Mouse (Mus musculus) CH12.LX (cell line): ENCODE measurements around the gene Reep1. TPM values are rescaled to one million over a fixed set of nuclear protein-coding genes. Genes with fewer than 3 reads are reported as not detected.

Experiments
- DNase-seq: peaks from one replicate; pipeline ENCODE4 v3.0.0-alpha.2; 2013; ENCODE audit errors: extremely low read depth
- H3K27ac ChIP-seq: 2 replicates; pipeline ENCODE4 v1.5.1; 2012; ENCODE audit warnings: low read depth, mild to moderate bottlenecking, control low read depth, moderate library complexity; ENCODE audit not compliant: insufficient read depth
- H3K27me3 ChIP-seq: replicated peaks from 2 replicates; pipeline ENCODE3; 2012; ENCODE audit warnings: inconsistent platforms
- H3K36me3 ChIP-seq, 2 experiments: replicated peaks in 1 of 2; 2 replicates each; pipeline versions ENCODE3 to v1.6.1; 2012; ENCODE audit warnings: inconsistent platforms in 1 of 2, low read length in 1 of 2, mild to moderate bottlenecking in 1 of 2, mixed read lengths in 1 of 2, moderate library complexity in 1 of 2; ENCODE audit not compliant: control insufficient read depth in 1 of 2, insufficient read depth in 1 of 2
- H3K4me1 ChIP-seq, 2 experiments: 2 replicates each; pipeline ENCODE4 v1.6.1; 2012; ENCODE audit warnings: inconsistent platforms in 1 of 2, moderate library complexity in 1 of 2; ENCODE audit not compliant: insufficient read depth in 2 of 2, control insufficient read depth in 1 of 2
- H3K4me2 ChIP-seq: 2 replicates; pipeline ENCODE4 v1.6.1; 2012; ENCODE audit warnings: low read depth, mild to moderate bottlenecking, control low read depth; ENCODE audit not compliant: poor library complexity, insufficient read depth, severe bottlenecking
- H3K4me3 ChIP-seq, 3 experiments: fragments of 150-350 bp in 1 of 3; sonication (generic) in 1 of 3; replicated peaks in 1 of 3; 2 replicates each; pipeline versions ENCODE3 to v1.5.1; 2011 to 2012; ENCODE audit warnings: low read depth in 2 of 3, low read length in 2 of 3, mild to moderate bottlenecking in 2 of 3, moderate library complexity in 2 of 3, control low read depth in 1 of 3, improper control_type of control experiment in 1 of 3, inconsistent platforms in 1 of 3, mixed read lengths in 1 of 3; ENCODE audit not compliant: poor library complexity in 1 of 3
- H3K79me2 ChIP-seq: replicated peaks from 2 replicates; pipeline ENCODE4 v1.6.1; 2012; ENCODE audit warnings: mild to moderate bottlenecking, moderate library complexity; ENCODE audit not compliant: control insufficient read depth, poor library complexity, insufficient read depth, severe bottlenecking; ENCODE audit errors: extremely low read depth
- H3K9ac ChIP-seq: 2 replicates; pipeline ENCODE4 v1.6.1; 2012; ENCODE audit warnings: low read depth, mild to moderate bottlenecking, control low read depth, moderate library complexity; ENCODE audit not compliant: insufficient read depth
- H3K9me3 ChIP-seq: replicated peaks from 2 replicates; pipeline ENCODE3; 2012; ENCODE audit warnings: low read length, inconsistent platforms, mixed read lengths
- BHLHE40 ChIP-seq: IDR thresholded peaks from 2 replicates; pipeline ENCODE4 v1.6.1; 2011; ENCODE audit warnings: mild to moderate bottlenecking, low read depth, low read length, improper control_type of control experiment
- CHD1 ChIP-seq: IDR thresholded peaks from 2 replicates; pipeline ENCODE4 v1.6.1; 2012; ENCODE audit warnings: low read depth, low read length, improper control_type of control experiment, inconsistent platforms
- CTCF ChIP-seq, 2 experiments: IDR thresholded peaks in 1 of 2; conservative IDR thresholded peaks in 1 of 2; 2 replicates each; pipeline ENCODE4 v1.5.1; 2011 to 2012; ENCODE audit warnings: low read depth in 2 of 2, low read length in 2 of 2, improper control_type of control experiment in 1 of 2, inconsistent platforms in 1 of 2, mild to moderate bottlenecking in 1 of 2, moderate library complexity in 1 of 2
- E2F4 ChIP-seq: IDR thresholded peaks from 2 replicates; pipeline ENCODE4 v1.6.1; 2011; ENCODE audit warnings: low read depth, low read length, improper control_type of control experiment; ENCODE audit not compliant: insufficient replicate concordance
- EP300 ChIP-seq: IDR thresholded peaks from 2 replicates; pipeline ENCODE4 v1.6.1; 2011; ENCODE audit warnings: low read length, improper control_type of control experiment
- GABPA ChIP-seq: IDR thresholded peaks from 2 replicates; pipeline ENCODE4 v1.6.1; 2012; ENCODE audit warnings: low read depth, low read length, improper control_type of control experiment, inconsistent platforms; ENCODE audit not compliant: insufficient replicate concordance
- HCFC1 ChIP-seq: IDR thresholded peaks from 2 replicates; pipeline ENCODE4 v1.6.1; 2012; ENCODE audit warnings: low read depth, mild to moderate bottlenecking, inconsistent platforms, low read length, improper control_type of control experiment
- IRF4 ChIP-seq: IDR thresholded peaks from 2 replicates; pipeline ENCODE4 v1.6.1; 2014; ENCODE audit warnings: low read depth, mild to moderate bottlenecking, inconsistent platforms, low read length, improper control_type of control experiment
- JUN ChIP-seq: IDR thresholded peaks from 2 replicates; pipeline ENCODE4 v1.6.1; 2011; ENCODE audit warnings: low read depth, mild to moderate bottlenecking, low read length, improper control_type of control experiment, moderate library complexity; ENCODE audit not compliant: insufficient read depth
- JUND ChIP-seq: conservative IDR thresholded peaks from 2 replicates; pipeline ENCODE4 v1.6.1; 2011; ENCODE audit warnings: low read depth, low read length, improper control_type of control experiment
- KAT2A ChIP-seq: IDR thresholded peaks from 2 replicates; pipeline ENCODE4 v1.6.1; 2012; ENCODE audit warnings: low read length, improper control_type of control experiment, inconsistent platforms; ENCODE audit not compliant: insufficient replicate concordance
- MAFK ChIP-seq: IDR thresholded peaks from 2 replicates; pipeline ENCODE4 v1.6.1; 2011; ENCODE audit warnings: low read length, improper control_type of control experiment; ENCODE audit not compliant: insufficient replicate concordance
- MAX ChIP-seq: IDR thresholded peaks from 2 replicates; pipeline ENCODE4 v1.6.1; 2011; ENCODE audit warnings: low read length, improper control_type of control experiment
- MAZ ChIP-seq: IDR thresholded peaks from 2 replicates; pipeline ENCODE4 v1.6.1; 2012; ENCODE audit warnings: low read depth, mild to moderate bottlenecking, inconsistent platforms, low read length, improper control_type of control experiment, moderate library complexity
- MEF2A ChIP-seq: IDR thresholded peaks from 2 replicates; pipeline ENCODE4 v1.6.1; 2014; ENCODE audit warnings: low read depth, mild to moderate bottlenecking, inconsistent platforms, low read length, improper control_type of control experiment, borderline replicate concordance
- MYC ChIP-seq: IDR thresholded peaks from 2 replicates; pipeline ENCODE4 v1.6.1; 2011; ENCODE audit warnings: low read depth, mild to moderate bottlenecking, improper control_type of control experiment, low read length
- NELFE ChIP-seq: IDR thresholded peaks from 2 replicates; pipeline ENCODE4 v1.6.1; 2011; ENCODE audit warnings: low read depth, low read length, improper control_type of control experiment
- POLR2AphosphoS2 ChIP-seq: IDR thresholded peaks from 2 replicates; pipeline ENCODE4 v1.6.1; 2011; ENCODE audit warnings: low read depth, low read length, improper control_type of control experiment
- RAD21 ChIP-seq: IDR thresholded peaks from 2 replicates; pipeline ENCODE4 v1.6.1; 2011; ENCODE audit warnings: low read depth, mild to moderate bottlenecking, low read length, improper control_type of control experiment, moderate library complexity
- RCOR1 ChIP-seq: conservative IDR thresholded peaks from 2 replicates; pipeline ENCODE4 v1.6.1; 2012; ENCODE audit warnings: low read depth, mild to moderate bottlenecking, inconsistent platforms, low read length, improper control_type of control experiment
- SIN3A ChIP-seq: IDR thresholded peaks from 2 replicates; pipeline ENCODE4 v1.6.1; 2012; ENCODE audit warnings: low read length, improper control_type of control experiment, inconsistent platforms
- TBP ChIP-seq: conservative IDR thresholded peaks from 2 replicates; pipeline ENCODE4 v1.6.1; 2011; ENCODE audit warnings: low read depth, low read length, improper control_type of control experiment
- USF1 ChIP-seq: IDR thresholded peaks from 2 replicates; pipeline ENCODE4 v1.6.1; 2014; ENCODE audit warnings: low read depth, mild to moderate bottlenecking, inconsistent platforms, low read length, improper control_type of control experiment
- USF2 ChIP-seq: conservative IDR thresholded peaks from 2 replicates; pipeline ENCODE4 v1.6.1; 2011; ENCODE audit warnings: low read depth, low read length, improper control_type of control experiment
- ZC3H11A ChIP-seq: IDR thresholded peaks from 2 replicates; pipeline ENCODE4 v1.6.1; 2012; ENCODE audit warnings: low read depth, mild to moderate bottlenecking, inconsistent platforms, low read length, improper control_type of control experiment
- ZMIZ1 ChIP-seq: IDR thresholded peaks from 2 replicates; pipeline ENCODE4 v1.6.1; 2012; ENCODE audit warnings: low read depth, mild to moderate bottlenecking, inconsistent platforms, low read length, improper control_type of control experiment
- ZNF384 ChIP-seq: IDR thresholded peaks from 2 replicates; pipeline ENCODE4 v1.6.1; 2012; ENCODE audit warnings: low read depth, low read length, improper control_type of control experiment, inconsistent platforms
- dilution Hi-C: fragments of 300-500 bp; cut with MboI; formaldehyde crosslinking; loops from 2 replicates; pipeline ENCODE4 v1.14.3; 2020; ENCODE audit warnings: low sequenced_read_pairs; ENCODE audit not compliant: extremely low pct_unique_long_range_greater_than_20kb, extremely low pct_ligation_motif_present
- in situ Hi-C: fragments of 300-500 bp; cut with MboI; formaldehyde crosslinking; loops from 3 replicates; pipeline ENCODE4 v1.14.3; 2019; ENCODE audit warnings: low sequenced_read_pairs, low pct_ligation_motif_present, low pct_unique_long_range_greater_than_20kb, mixed read lengths
- polyA plus RNA-seq: library from polyadenylated mRNA; unstranded; fragments of >175 nt; gene quantifications from 2 replicates; pipeline ENCODE4 v1.2.1, GENCODE M21; 2012; ENCODE audit warnings: low read depth; ENCODE audit not compliant: insufficient read length
- total RNA-seq, 2 experiments: library from RNA; depleted of rRNA; stranded (reverse); fragments of 300-350 nt in 1 of 2; fragments of >200 nt in 1 of 2; gene quantifications; 2 replicates each; pipeline ENCODE4 v1.2.3; 2012 to 2014

The Reep1 gene
- total and polyA plus RNA-seq, 3 experiments = 0.33 to 1.3 (median 1.2) TPM

DNA sequence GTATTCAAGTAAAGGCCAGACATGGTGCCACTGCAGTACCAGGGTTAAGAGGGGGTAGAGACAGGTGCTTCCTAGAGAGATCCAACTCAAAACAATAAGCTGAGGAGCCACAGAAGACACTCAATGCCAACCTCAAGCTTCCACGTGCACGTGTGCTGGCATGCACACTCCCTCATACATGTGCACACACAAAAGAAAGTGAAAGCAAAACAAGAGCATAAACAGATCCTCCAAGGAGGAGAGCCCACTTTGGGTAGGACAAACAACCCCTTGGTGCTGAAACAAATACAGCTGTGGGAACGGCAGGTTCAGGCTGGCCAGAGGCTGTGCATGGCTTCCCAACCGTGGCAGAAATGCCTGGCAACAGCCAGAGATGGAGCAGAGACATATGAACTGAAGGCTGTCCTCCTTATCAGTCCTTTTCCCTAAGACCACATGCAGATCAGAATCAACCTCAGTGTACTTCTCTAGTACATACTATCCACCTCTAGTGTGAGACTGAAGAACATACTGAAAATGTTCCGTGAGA, 112.5 kb downstream of the Reep1 start (continued):
- no peak for TF ChIP-seq CHD1
- no peak for TF ChIP-seq JUND
- TF ChIP-seq E2F4 = no peak
- no peak for TF ChIP-seq JUN
- no peak for TF ChIP-seq CTCF (conservative IDR thresholded peaks at IDR 0.05 in 1 of 2, IDR thresholded peaks at IDR 0.05 in 1 of 2; ENCODE audit: low read depth in 2 of 2, low read length in 2 of 2)
- TF ChIP-seq EP300 = peak; percentile 30; the same call in 1 of the 2 replicates
- peak; percentile 93 for TF ChIP-seq BHLHE40
- no peak for TF ChIP-seq ZMIZ1
- no peak for TF ChIP-seq USF2

DNA sequence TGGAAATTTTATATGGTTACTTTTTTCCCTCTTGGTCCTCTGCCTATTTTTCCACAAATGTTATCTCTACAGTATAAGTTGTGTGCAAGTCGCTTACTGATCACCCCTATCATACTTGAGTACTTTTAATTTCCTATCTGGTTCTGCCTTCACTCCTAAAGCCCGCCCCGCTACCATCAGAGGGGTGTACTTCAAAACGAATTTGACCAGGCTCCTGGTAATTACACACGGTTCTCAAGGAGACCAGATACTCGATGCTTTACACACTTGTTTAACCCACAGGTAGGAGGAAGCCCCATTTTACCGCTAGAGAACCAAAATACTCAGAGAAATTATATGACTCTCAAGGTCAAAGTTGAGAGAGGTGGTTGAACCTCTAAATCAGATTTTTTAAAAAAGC, 115.7 kb downstream of the Reep1 start:
- dilution Hi-C loops = no loop called here
- Histone ChIP-seq H3K4me2 (peak overlapping the region; percentile 88; the same call in 1 of the 2 replicates), H3K27ac (no peak overlapping the region), H3K4me1 (peaks cover 8 to 34% of the 10 kb centered on the region in 2 experiments; a peak in 3 of 4 replicates), H3K4me3 (peak overlapping the region; percentile 82 to 94 (median 83)), H3K27me3 (no peaks in the 10 kb centered on the region), H3K9me3 (no peaks in the 10 kb centered on the region), H3K9ac (peak overlapping the region; percentile 76), H3K36me3 (peaks cover 7 to 15% of the 10 kb centered on the region in 2 experiments), H3K79me2 (peaks cover 43% of the 10 kb centered on the region)
- in situ Hi-C loops = loop anchor here (25.0 kb wide), 3 partner anchors 186 to 536 kb away; partner anchors contain the start of genes Kdm3a and Rmnd5a
- TF ChIP-seq HCFC1 (no peak), BHLHE40 (no peak), TBP (no peak), RAD21 (no peak), MAFK (no peak), MAX (no peak), POLR2AphosphoS2 (no peak), MEF2A (no peak)
- DNase-seq = no peak

DNA sequence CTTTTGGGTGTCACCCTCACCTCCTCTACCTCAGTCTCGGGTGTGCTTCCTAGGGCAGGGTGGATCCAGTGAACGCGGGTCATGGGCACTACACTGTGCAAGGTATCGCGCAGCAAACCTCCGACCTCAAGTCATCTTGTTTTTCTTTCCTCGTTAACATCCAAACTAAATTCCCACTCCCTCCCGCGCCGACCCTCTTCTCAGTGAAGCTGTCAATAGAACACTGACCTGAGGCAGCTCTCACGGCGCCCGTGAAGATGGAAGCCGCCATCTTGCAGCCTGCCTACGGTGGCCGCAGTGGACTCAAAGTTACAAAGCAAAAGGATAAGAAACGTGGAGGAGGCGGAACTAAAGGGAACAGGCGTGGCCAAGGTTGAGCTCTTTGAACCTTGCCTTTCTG, 116.1 kb downstream of the Reep1 start:
- peak overlapping the region; percentile 76 for H3K9ac ChIP-seq
- peak overlapping the region; percentile 82 to 94 (median 83) for H3K4me3 ChIP-seq
- H3K36me3 ChIP-seq = peaks cover 3 to 11% of the 10 kb centered on the region in 2 experiments
- H3K27ac ChIP-seq = no peak overlapping the region
- in situ Hi-C loops (loop anchor here (25.0 kb wide), 3 partner anchors 186 to 536 kb away; partner anchors contain the start of genes Kdm3a and Rmnd5a), dilution Hi-C loops (no loop called here)
- H3K79me2 ChIP-seq = peaks cover 43% of the 10 kb centered on the region
- H3K4me2 ChIP-seq = peak overlapping the region; percentile 89
- no peaks in the 10 kb centered on the region for H3K9me3 ChIP-seq
- peaks cover 8 to 34% of the 10 kb centered on the region in 2 experiments; a peak in 3 of 4 replicates for H3K4me1 ChIP-seq
- DNase-seq = peak; percentile 92
- H3K27me3 ChIP-seq = no peaks in the 10 kb centered on the region
- no peak; the same call in 1 of the 2 replicates for TF ChIP-seq GABPA
- no peak for TF ChIP-seq JUN
- TF ChIP-seq ZC3H11A = no peak
- no peak for TF ChIP-seq USF1
- TF ChIP-seq TBP = peak; percentile 77; the same call in 1 of the 2 replicates
- no peak for TF ChIP-seq RCOR1
- TF ChIP-seq NELFE = peak; percentile 88
- no peak for TF ChIP-seq E2F4
- TF ChIP-seq JUND = no peak
- no peak for TF ChIP-seq MAZ
- TF ChIP-seq ZNF384 = no peak; the same call in 1 of the 2 replicates
- TF ChIP-seq SIN3A = peak; percentile 92
- no peak for TF ChIP-seq RAD21
- TF ChIP-seq BHLHE40 = peak; percentile 75
- TF ChIP-seq CTCF (conservative IDR thresholded peaks at IDR 0.05 in 1 of 2, IDR thresholded peaks at IDR 0.05 in 1 of 2; ENCODE audit: low read depth in 2 of 2, low read length in 2 of 2) = no peak
- no peak for TF ChIP-seq USF2
- peak; percentile 79 for TF ChIP-seq MAX
- 0 out of 2 replicates have a peak, but pooled peaks have one; percentile 27 for TF ChIP-seq IRF4
- TF ChIP-seq KAT2A = peak; percentile 62; the same call in 1 of the 2 replicates
- peak; percentile 95 for TF ChIP-seq MYC
- no peak for TF ChIP-seq EP300
